Mouse (Mus musculus): ENCODE data around the gene Cd52.
"Not testable (repeated sequence)": the region's sequence is repeated elsewhere in the genome, so short reads cannot be mapped to it uniquely, and the experiment has no call there.

The Cd52 gene

DNA sequence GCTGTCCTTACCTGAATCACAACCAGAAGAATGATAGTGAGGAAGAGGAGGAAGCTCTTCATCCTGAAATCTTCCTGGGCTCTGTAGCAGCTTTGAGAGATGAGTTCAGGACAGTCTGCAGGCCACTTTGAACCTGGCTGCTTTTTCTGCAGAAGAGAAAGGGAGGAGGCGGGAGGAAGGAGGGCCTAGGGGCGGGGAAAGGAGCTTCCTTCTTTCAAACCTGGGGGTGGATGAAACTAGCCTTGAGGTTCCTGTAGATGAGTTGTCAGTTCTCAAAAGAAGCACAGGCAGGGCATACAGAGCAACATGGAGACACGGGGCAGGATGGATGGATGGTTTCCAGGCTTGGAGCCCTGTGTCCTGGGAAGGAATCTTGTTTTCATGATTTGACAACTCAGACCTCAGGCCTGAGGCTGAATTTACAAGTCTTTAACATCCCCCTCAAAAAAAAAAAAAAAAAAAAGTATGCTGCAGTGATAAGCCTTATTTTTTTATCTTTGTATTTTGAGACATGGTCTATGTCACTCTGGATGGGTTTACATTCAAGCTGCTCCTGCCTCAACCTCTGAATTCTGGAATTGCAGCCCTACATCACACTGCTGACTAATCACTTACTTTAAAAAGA, at the start of gene Cd52:
Cd52 (minus strand) TSS at position 160 of the 625 bp plus-strand sequence.
- no peak for DNase-seq

- DNase-seq, result not testable (repeated sequence)
These were observed 49.4 kb upstream of the Cd52 start for GRCm38 (mm10) chr4:134144297-134144696.

DNA sequence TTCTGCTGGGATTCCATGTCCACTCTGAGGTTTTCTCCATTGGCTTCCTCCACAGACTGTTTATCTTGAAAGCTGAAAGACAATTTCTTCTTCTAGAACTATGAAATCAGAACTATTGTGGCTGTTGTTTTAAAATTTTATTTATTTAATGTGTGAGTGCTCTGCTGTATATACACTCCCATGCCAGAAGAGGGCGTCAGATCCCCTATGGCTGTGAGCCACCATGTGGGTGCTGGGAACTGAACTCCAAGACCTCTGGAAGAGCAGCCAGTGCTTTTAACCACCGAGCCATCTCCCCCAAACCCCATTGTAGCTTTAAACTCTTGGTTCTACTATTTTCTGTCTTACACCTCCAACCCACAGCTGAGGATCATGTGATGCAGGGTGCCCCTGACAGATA, 44.0 kb upstream of the Cd52 start:
- no peak for DNase-seq

DNA sequence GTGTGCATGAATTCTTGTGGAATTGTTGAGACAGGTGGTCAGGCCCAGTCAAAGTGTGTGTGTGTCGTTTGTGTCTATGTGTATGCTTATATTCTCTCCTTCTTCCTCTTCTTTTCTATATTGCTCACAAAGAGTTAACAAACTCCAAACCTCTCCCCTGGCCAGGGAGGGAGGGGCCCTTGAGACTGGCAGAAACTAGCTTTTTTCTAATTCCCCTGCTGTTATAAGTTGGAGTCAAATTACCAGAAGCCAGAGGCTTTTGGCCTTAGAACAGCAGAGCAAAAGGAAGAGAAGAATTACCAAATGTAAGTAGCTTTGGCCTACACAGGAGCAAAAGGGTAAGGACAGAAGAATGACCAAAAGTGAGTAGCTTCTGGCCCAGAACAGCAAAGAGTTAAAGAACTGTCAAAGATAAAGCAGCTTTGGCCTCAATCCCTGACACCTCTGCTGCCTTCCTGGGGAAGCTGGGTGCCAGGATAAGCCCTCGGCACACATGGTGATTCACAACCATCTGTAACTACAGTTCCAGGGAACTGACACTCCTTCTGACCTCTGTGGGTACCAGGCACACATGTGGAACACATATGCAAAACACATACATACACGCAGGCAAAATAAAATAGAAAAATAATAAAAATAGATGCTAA, 41.5 kb upstream of the Cd52 start:
- no peak for DNase-seq

DNA sequence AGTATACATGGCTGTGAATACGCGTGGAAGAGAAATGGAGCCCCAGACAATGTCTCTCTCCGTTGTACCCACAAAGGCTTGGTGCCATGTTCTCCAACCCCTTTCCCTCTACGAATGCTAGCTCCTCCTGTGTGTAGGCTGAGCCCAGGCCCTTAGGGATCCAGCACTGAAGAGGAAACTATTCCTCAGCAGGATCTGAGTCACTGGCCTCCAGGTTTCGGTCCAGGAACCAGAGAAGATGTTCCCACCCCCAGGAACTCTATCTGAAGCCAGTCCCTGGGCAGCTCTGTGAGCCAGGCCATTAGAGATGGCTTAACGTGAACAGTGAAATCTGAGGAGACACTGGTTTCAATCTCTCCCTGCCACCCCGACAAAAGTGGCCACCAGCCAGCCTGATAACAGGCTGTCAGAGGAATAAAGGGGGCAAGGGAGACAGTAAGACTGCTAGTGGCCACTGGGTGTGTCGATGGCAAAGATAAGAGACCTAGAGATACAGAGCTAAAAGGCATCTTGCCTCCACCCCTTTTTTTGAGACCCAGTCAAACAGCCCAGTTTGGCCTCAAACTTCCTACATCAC, 37.7 kb upstream of the Cd52 start:
- DNase-seq, result no peak

- DNase-seq, result no peak
These were observed 37.2 kb upstream of the Cd52 start for GRCm38 (mm10) chr4:134132117-134132516.

GRCm38 (mm10) chr4:134129482-134129881, 34.6 kb upstream of the Cd52 start:
- DNase-seq, result peak; percentile 7

DNA sequence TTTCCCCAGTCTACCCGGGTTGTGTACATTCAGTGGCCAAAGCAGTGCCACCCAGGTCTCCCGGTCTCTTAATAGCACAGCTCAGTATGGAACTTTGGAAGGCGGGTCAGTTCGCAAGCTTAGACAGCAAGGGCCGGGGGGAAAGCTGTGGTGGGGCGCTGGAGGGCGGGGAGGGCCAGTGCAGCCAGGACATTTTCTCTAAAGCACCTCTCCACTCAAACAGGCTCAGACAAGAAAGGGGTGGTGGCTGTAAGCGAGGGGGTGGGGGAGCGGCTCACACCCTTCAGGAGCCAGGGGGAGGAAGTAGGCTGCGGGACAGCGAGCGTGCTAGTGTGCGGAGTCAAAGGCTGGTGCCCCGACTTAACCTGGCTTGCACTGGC, 34.1 kb upstream of the Cd52 start:
- no peak for DNase-seq

GRCm38 (mm10) chr4:134128221-134128982, 33.5 kb upstream of the Cd52 start, which contains the start of gene Sh3bgrl3:
TSS of gene Sh3bgrl3 (minus strand) at chr4:134128789.
- peak; percentile 86 for DNase-seq

GRCm38 (mm10) chr4:134127793-134128192, 32.9 kb upstream of the Cd52 start:
- DNase-seq, result no peak

DNA sequence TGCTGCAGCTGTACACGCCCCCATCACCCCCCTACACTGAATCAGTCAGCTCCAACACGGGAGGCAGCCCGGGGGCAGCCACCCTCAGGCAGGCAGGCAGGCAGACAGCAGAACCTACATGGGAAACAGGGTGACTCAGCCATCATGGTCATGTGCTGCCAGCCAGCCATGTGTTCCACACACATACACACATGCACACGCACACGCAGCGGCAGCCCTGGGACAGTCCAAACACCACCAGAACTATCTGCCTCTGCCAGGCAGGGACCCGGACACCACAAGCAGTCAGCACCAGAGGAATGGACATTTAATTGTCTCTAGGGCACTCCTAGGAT, 32.2 kb upstream of the Cd52 start:
- DNase-seq, result no peak

DNA sequence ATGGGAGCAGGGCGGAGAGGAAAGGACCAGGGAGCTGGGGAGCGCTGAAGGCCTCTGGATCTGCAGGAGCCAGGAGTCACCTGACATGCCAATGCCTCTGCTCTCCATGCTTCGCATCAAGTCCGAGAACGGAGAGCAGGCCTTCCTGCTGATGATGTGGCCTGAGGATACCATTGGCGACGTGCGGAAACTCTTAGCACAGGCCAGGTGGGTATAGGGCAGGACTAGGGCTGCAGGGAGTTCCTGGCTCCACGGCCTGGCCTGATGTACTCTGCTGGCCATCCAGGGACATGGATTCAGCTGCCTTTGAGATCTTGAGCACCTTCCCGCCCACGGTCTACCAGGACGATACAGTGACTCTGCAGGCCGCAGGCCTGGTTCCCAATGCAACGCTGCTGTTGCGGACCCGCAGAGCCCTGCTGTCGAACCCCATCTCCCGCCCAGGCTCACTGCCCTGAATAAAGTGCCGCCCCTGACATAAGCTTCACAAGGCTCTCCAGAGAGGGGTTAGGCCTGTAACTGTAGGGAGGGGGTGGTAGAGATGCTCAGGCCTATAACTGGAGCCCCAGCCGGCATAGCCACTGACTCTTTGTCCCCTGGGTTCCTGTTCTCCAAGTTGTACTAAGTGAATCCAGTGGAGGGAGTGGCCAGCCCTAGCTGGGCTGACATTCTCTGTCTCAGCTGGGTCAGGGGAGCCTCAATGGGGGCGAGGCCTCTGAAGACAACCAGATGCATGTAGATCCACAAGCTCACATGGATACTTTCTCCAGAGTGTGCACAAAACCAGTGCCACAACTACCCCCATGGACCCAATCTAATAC, 31.6 kb upstream of the Cd52 start:
- no peak for DNase-seq

GRCm38 (mm10) chr4:134125383-134126060, 30.6 kb upstream of the Cd52 start:
- DNase-seq, result no peak

DNA sequence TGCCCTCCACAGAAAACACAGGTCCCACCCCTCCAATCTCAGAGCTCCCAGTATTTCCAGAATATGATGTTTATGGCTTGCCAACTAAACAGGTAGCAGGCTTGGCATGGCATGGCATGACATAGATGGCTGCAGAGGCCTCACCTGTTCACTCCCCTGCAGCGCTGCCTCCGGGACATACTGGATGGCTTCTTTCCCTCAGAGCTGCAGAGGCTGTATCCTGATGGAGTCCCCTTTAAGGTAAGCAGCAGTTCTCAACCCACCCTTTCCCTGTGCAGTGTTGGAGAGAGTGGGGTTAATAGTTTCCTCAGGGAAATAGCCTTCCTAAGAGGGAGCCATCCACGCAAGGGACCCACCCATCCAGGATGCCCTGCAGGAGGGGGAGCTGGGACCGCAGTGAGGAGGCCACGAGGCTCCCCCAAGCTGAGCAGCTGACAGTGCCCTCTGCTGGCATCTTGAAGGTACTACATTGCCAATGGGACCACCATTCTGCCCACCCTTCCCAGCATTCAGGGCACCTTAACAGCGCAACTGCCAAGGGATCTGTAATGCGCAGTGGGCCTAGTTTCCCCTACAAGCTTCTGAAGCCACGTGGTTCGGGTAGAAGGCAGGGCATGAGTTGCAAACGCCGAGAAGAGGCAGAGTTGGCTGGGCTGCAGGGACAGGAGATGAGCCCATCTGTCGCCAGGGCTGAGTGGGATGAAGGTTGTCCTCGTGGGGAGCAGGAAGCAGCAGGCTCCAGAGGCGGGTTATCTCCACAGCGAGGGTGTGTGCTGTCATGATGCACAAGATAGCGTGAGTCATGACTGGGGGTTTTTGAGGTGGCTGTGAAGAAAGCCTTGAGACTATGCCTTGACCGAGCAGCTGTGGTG, 29.0 kb upstream of the Cd52 start:
- DNase-seq, result no peak

GRCm38 (mm10) chr4:134123147-134123546, 28.3 kb upstream of the Cd52 start:
- no peak for DNase-seq

DNA sequence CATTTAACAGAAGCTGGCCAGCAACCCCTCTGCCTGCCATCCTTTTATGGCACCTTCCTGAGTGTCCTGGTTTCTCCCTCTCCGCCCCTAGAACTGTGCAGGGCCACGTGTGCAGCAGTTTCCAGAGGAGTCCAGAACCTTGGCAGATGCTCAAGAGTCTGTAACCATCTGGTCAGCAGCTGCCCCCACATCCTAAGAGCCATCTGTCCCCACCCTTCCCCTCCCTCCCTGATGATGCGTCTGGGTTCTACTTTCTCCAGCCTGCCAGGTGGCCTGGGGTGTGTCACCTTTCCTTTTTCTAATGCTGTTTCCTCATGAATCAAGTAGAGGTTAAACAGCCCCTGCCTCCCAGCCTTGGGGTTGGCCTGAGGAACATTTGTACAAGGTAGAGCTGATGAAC, 27.4 kb upstream of the Cd52 start:
- no peak for DNase-seq

DNA sequence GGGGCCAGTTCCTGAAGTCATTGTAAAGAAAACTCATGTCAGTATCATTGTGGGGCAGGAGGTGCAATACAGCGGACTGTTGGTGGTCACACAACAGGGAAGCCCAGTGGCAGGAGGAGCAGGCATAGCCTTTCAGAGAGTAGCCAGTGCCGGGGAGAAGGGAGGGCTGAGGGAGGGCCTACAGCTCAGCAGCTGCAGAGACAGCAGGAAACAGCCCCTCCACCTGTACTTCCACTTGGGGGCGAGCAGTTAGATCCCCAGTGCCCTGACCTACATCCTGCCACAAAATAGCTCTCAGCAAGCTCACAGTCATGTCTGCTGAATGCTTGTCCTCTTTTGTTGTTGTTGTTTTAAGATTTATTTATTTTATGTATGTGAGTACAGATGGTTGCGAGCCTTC, 26.7 kb upstream of the Cd52 start:
- no peak for DNase-seq

DNA sequence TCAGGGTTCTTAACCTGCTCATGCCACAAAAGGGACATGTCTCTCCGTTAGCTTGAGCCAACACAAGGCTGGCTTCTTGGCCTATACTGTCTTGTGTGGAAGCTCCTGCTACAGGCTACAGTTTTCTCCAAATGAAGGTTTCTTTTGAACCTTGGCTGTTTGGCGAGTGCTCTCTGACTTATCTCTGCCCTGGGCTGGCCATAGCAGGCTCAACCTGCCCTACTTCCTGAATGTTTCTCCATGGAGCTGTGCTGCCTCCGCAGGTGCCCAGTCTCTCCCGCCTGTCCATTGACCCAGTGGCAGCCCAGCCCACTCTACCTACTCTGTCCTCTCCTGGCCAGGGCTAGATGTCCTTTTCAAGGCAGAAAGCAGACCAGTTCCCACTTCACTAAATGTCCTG, 26.0 kb upstream of the Cd52 start:
- DNase-seq, result no peak

GRCm38 (mm10) chr4:134120192-134120805, 25.4 kb upstream of the Cd52 start:
- DNase-seq, result no peak

GRCm38 (mm10) chr4:134119644-134120043, 24.8 kb upstream of the Cd52 start:
- no peak for DNase-seq

- no peak for DNase-seq
These were observed 24.2 kb upstream of the Cd52 start for GRCm38 (mm10) chr4:134119042-134119441.
